Mouse (Mus musculus): Measurements from ENCODE around the gene Acadm. TPM values are rescaled to one million over a fixed set of nuclear protein-coding genes. Genes with fewer than 3 reads are reported as not detected.
A peak's percentile ranks its signal among the peaks of the same experiment; 100 is the strongest.

Gene Acadm
- polyA plus RNA-seq, 1 experiment from 2014 or later: 68.9 TPM

- WGBS: 59% methylated on average over 2 of the region's 2 CpGs
- H3K4me2 ChIP-seq: no peak overlapping the region
- H3K27ac ChIP-seq (ENCODE audit: low read depth, low read length): no peak overlapping the region
- DNase-seq (ENCODE audit: low spot score) (no peak), ATAC-seq (replicated peaks; ENCODE audit: low FRiP score) (no peak)
- H3K9ac ChIP-seq (ENCODE audit: low read depth, low read length): no peak overlapping the region
- H3K4me1 ChIP-seq (replicated peaks; ENCODE audit: control insufficient read depth, insufficient read depth, low read length): peaks cover 3% of the 10 kb centered on the region
- no peaks in the 10 kb centered on the region for H3K36me3 ChIP-seq (ENCODE audit: control insufficient read depth, insufficient read depth, low read length)
- H3K9me3 ChIP-seq (ENCODE audit: control insufficient read depth, low read length): no peaks in the 10 kb centered on the region
- no peak overlapping the region for H3K4me3 ChIP-seq (ENCODE audit: low read depth, low read length)
- no peaks in the 10 kb centered on the region for H3K27me3 ChIP-seq (replicated peaks; ENCODE audit: control insufficient read depth, insufficient read depth, low read length)
Observed at GRCm38 (mm10) chr3:153948176-153948575, 3.7 kb upstream of the Acadm start.

DNA sequence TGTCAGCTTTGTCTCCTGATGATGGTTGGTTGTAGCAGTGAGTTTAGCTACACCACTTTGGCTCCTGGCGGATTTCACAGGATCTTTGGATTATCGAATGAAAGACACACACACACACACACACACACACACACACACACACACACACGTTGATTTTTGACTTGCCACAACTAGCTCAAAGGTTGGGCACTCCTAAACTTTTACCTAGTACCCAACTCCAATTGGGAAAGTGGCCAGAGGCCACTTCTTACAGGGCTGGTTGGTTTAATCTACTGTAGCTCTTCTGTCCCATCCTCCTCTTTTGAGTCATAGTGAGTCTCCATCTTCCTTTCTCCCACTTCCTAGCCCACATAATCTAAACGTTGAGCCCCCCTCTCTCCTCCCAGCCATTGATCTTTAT, 2.8 kb upstream of the Acadm start:
- H3K9ac ChIP-seq (ENCODE audit: low read depth, low read length): no peak overlapping the region
- no peak for ATAC-seq (replicated peaks; ENCODE audit: low FRiP score)
- no peak overlapping the region for H3K4me3 ChIP-seq (ENCODE audit: low read depth, low read length)
- no peaks in the 10 kb centered on the region for H3K27me3 ChIP-seq (replicated peaks; ENCODE audit: control insufficient read depth, insufficient read depth, low read length)
- 69% methylated on average over 4 of the region's 4 CpGs for WGBS
- H3K4me2 ChIP-seq: no peak overlapping the region
- H3K36me3 ChIP-seq (ENCODE audit: control insufficient read depth, insufficient read depth, low read length): no peaks in the 10 kb centered on the region
- H3K27ac ChIP-seq (ENCODE audit: low read depth, low read length): no peak overlapping the region
- H3K9me3 ChIP-seq (ENCODE audit: control insufficient read depth, low read length): no peaks in the 10 kb centered on the region
- DNase-seq (ENCODE audit: low spot score): no peak
- peaks cover 11% of the 10 kb centered on the region for H3K4me1 ChIP-seq (replicated peaks; ENCODE audit: control insufficient read depth, insufficient read depth, low read length)

GRCm38 (mm10) chr3:153943901-153944334, 514 bp downstream of the Acadm start:
- DNase-seq (ENCODE audit: low spot score) (no peak), ATAC-seq (replicated peaks; ENCODE audit: low FRiP score) (peak; percentile 66)
- Histone ChIP-seq H3K27ac (ENCODE audit: low read depth, low read length) (peak overlapping the region; percentile 76), H3K9ac (ENCODE audit: low read depth, low read length) (peak overlapping the region; percentile 76), H3K27me3 (replicated peaks; ENCODE audit: control insufficient read depth, insufficient read depth, low read length) (no peaks in the 10 kb centered on the region), H3K9me3 (ENCODE audit: control insufficient read depth, low read length) (no peaks in the 10 kb centered on the region), H3K4me3 (ENCODE audit: low read depth, low read length) (peak overlapping the region; percentile 87), H3K36me3 (ENCODE audit: control insufficient read depth, insufficient read depth, low read length) (peaks cover 3% of the 10 kb centered on the region; the same call in 1 of the 2 replicates), H3K4me1 (replicated peaks; ENCODE audit: control insufficient read depth, insufficient read depth, low read length) (peaks cover 11% of the 10 kb centered on the region), H3K4me2 (peak overlapping the region; percentile 78)
- under 1% methylated on average over 19 of the region's 19 CpGs for WGBS

DNA sequence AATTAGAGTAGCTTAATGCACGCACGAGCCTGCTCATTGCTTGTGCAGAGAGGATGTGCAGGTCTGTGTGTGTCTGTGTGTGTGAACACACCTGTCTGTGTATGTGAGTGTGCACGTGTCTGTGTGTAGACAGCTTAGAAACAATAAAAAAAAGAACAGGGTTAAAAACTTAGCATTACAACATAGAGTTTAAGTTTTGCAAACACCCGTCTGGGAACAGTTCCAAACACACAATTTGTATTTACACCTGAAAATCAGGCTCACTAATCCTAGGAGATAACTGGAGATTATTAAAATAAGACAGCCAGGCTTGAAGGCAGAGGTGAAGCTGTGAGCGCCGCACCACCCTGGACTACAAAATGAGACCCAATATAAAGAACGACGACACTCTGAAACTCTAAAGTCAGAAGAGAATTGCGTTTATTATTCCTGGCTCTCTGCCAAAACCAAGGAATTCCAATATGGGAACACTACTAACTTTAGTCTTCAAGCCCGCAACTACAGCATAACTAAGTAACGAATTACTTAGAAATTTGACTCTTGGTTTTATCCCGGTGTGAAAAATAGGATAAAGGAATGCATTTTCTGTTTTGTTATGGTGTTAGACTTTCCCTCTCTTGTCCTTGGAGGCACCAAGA, 1.3 kb downstream of the Acadm start:
- Histone ChIP-seq H3K27ac (ENCODE audit: low read depth, low read length) (no peak overlapping the region), H3K4me3 (ENCODE audit: low read depth, low read length) (peak overlapping the region; percentile 87), H3K9ac (ENCODE audit: low read depth, low read length) (peak overlapping the region; percentile 76), H3K36me3 (ENCODE audit: control insufficient read depth, insufficient read depth, low read length) (peaks cover 3% of the 10 kb centered on the region), H3K9me3 (ENCODE audit: control insufficient read depth, low read length) (no peaks in the 10 kb centered on the region), H3K27me3 (replicated peaks; ENCODE audit: control insufficient read depth, insufficient read depth, low read length) (no peaks in the 10 kb centered on the region), H3K4me1 (replicated peaks; ENCODE audit: control insufficient read depth, insufficient read depth, low read length) (peaks cover 11% of the 10 kb centered on the region), H3K4me2 (peak overlapping the region; percentile 78)
- ATAC-seq (replicated peaks; ENCODE audit: low FRiP score) (no peak), DNase-seq (ENCODE audit: low spot score) (no peak)
- 64% methylated on average over 12 of the region's 12 CpGs for WGBS

DNA sequence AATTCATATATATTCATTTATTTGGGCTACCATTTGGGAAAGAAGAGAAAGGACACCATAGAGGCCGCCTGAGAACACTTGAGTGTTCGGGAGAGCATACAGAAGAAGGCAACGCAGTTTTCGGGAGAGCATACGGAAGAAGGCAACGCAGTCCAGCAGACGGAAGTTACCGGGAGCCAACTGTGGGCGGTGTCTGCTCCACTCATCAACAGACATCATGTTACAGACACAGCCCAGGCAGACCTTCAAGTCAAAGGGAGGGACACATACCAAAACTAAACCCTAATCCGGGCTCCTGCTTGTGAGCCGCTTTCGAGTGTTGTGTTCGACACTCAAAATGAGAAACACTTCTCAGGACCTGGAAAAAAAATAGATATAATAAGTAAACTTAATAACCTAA, 2.8 kb downstream of the Acadm start:
- Histone ChIP-seq H3K36me3 (ENCODE audit: control insufficient read depth, insufficient read depth, low read length) (peaks cover 8% of the 10 kb centered on the region), H3K4me1 (replicated peaks; ENCODE audit: control insufficient read depth, insufficient read depth, low read length) (peaks cover 11% of the 10 kb centered on the region), H3K27ac (ENCODE audit: low read depth, low read length) (no peak overlapping the region), H3K9ac (ENCODE audit: low read depth, low read length) (no peak overlapping the region), H3K27me3 (replicated peaks; ENCODE audit: control insufficient read depth, insufficient read depth, low read length) (no peaks in the 10 kb centered on the region), H3K4me3 (ENCODE audit: low read depth, low read length) (no peak overlapping the region), H3K4me2 (no peak overlapping the region), H3K9me3 (ENCODE audit: control insufficient read depth, low read length) (no peaks in the 10 kb centered on the region)
- 94% methylated on average over 13 of the region's 13 CpGs for WGBS
- no peak for ATAC-seq (replicated peaks; ENCODE audit: low FRiP score)
- DNase-seq (ENCODE audit: low spot score): no peak

GRCm38 (mm10) chr3:153940486-153940885, 3.9 kb downstream of the Acadm start:
- Histone ChIP-seq H3K4me2 (no peak overlapping the region), H3K27ac (ENCODE audit: low read depth, low read length) (no peak overlapping the region), H3K27me3 (replicated peaks; ENCODE audit: control insufficient read depth, insufficient read depth, low read length) (no peaks in the 10 kb centered on the region), H3K36me3 (ENCODE audit: control insufficient read depth, insufficient read depth, low read length) (peaks cover 8% of the 10 kb centered on the region), H3K4me3 (ENCODE audit: low read depth, low read length) (no peak overlapping the region), H3K9ac (ENCODE audit: low read depth, low read length) (no peak overlapping the region), H3K4me1 (replicated peaks; ENCODE audit: control insufficient read depth, insufficient read depth, low read length) (peaks cover 11% of the 10 kb centered on the region), H3K9me3 (ENCODE audit: control insufficient read depth, low read length) (no peaks in the 10 kb centered on the region)
- 90% methylated on average over 9 of the region's 9 CpGs for WGBS
- no peak for DNase-seq (ENCODE audit: low spot score)
- no peak for ATAC-seq (replicated peaks; ENCODE audit: low FRiP score)

DNA sequence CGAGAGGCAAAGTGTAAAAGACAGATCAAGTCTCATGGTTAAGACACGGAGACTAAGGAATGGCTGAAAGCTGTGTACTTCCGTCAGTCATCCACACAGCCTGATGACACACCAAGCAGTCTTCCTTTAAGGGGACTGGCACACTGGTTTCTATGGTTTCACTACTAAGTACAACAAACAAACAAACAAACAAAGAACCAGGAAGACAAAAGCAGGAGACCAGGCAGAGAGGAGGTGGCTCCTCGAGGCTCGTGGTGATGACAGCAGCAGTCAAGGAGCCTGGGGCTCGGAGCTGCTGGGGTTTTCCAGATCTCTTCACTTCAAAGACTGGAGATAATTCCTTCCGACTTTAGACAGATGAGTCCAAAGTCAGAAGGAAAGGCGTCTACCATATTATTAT, 4.4 kb downstream of the Acadm start:
- ATAC-seq (replicated peaks; ENCODE audit: low FRiP score) (no peak), DNase-seq (ENCODE audit: low spot score) (no peak)
- Histone ChIP-seq H3K27ac (ENCODE audit: low read depth, low read length) (no peak overlapping the region), H3K36me3 (ENCODE audit: control insufficient read depth, insufficient read depth, low read length) (peaks cover 9% of the 10 kb centered on the region), H3K9me3 (ENCODE audit: control insufficient read depth, low read length) (no peaks in the 10 kb centered on the region), H3K4me1 (replicated peaks; ENCODE audit: control insufficient read depth, insufficient read depth, low read length) (peaks cover 11% of the 10 kb centered on the region), H3K27me3 (replicated peaks; ENCODE audit: control insufficient read depth, insufficient read depth, low read length) (no peaks in the 10 kb centered on the region), H3K4me3 (ENCODE audit: low read depth, low read length) (no peak overlapping the region), H3K9ac (ENCODE audit: low read depth, low read length) (no peak overlapping the region), H3K4me2 (no peak overlapping the region)
- whole genome bisulfite sequencing: 85% methylated on average over 8 of the region's 8 CpGs

- Histone ChIP-seq H3K4me3 (ENCODE audit: low read depth, low read length) (no peak overlapping the region), H3K4me2 (no peak overlapping the region), H3K27ac (ENCODE audit: low read depth, low read length) (no peak overlapping the region), H3K9ac (ENCODE audit: low read depth, low read length) (no peak overlapping the region), H3K36me3 (ENCODE audit: control insufficient read depth, insufficient read depth, low read length) (peaks cover 18% of the 10 kb centered on the region), H3K9me3 (ENCODE audit: control insufficient read depth, low read length) (no peaks in the 10 kb centered on the region), H3K4me1 (replicated peaks; ENCODE audit: control insufficient read depth, insufficient read depth, low read length) (no peaks in the 10 kb centered on the region; the same call in 1 of the 2 replicates), H3K27me3 (replicated peaks; ENCODE audit: control insufficient read depth, insufficient read depth, low read length) (no peaks in the 10 kb centered on the region)
- no peak for ATAC-seq (replicated peaks; ENCODE audit: low FRiP score)
- WGBS: 90% methylated on average over 17 of the region's 17 CpGs
- no peak for DNase-seq (ENCODE audit: low spot score)
Observed at GRCm38 (mm10) chr3:153937116-153937810, 7.2 kb downstream of the Acadm start.

DNA sequence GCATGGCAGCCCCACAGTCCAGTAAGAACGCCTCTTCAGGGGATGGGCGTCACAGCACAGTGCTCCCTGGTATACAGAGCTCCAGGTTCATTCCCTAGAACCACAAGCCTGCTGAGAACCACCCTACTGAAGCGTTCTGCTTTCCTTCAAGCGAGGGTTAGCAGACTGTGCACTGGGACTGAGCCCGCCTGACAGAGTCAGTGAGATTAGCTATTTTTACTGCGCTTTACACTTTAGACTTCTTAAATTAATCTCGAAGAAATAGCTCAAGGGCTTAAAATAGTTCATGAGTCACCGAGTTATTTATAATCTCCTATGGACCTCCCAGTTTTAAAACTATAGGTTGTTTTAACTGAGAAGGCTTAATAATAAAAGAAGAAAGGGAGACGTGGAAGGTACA, 8.6 kb downstream of the Acadm start:
- H3K9me3 ChIP-seq (ENCODE audit: control insufficient read depth, low read length): no peaks in the 10 kb centered on the region
- DNase-seq (ENCODE audit: low spot score): no peak
- no peak for ATAC-seq (replicated peaks; ENCODE audit: low FRiP score)
- peaks cover 21% of the 10 kb centered on the region for H3K36me3 ChIP-seq (ENCODE audit: control insufficient read depth, insufficient read depth, low read length)
- H3K27me3 ChIP-seq (replicated peaks; ENCODE audit: control insufficient read depth, insufficient read depth, low read length): no peaks in the 10 kb centered on the region
- H3K27ac ChIP-seq (ENCODE audit: low read depth, low read length): no peak overlapping the region
- no peak overlapping the region for H3K4me3 ChIP-seq (ENCODE audit: low read depth, low read length)
- 88% methylated on average over 9 of the region's 9 CpGs for WGBS
- H3K4me1 ChIP-seq (replicated peaks; ENCODE audit: control insufficient read depth, insufficient read depth, low read length): no peaks in the 10 kb centered on the region
- H3K9ac ChIP-seq (ENCODE audit: low read depth, low read length): no peak overlapping the region
- H3K4me2 ChIP-seq: no peak overlapping the region

Measured in liver, embryonic 11.5 days (tissue).